Mouse (Mus musculus) lung, postnatal 0 days (tissue): ENCODE results near the gene Defb10. TPM values are rescaled to one million over a fixed set of nuclear protein-coding genes. Genes with fewer than 3 reads are reported as not detected.
"Not testable (repeated sequence)": the region's sequence is repeated elsewhere in the genome, so short reads cannot be mapped to it uniquely, and the experiment has no call there.

Source experiments
- ATAC-seq: fragments of 200-750 bp; cut with Nextera tagmentation; 2 replicates; pipeline ENCODE4 v1.8.0; 2017; ENCODE audit warnings: moderate library complexity
- DNase-seq: peaks from one replicate; pipeline ENCODE4 v3.0.0-alpha.2; 2016; ENCODE audit warnings: low spot score
- H3K27ac ChIP-seq: fragments of 300-500 bp; sonication (generic); 2 replicates; pipeline ENCODE4 v1.5.1; 2014; ENCODE audit warnings: antibody characterized with exemption, mild to moderate bottlenecking, low read length, mixed read lengths
- H3K27me3 ChIP-seq: fragments of 300-500 bp; sonication (generic); replicated peaks from 2 replicates; pipeline ENCODE4 v1.6.1; 2014; ENCODE audit warnings: low read length, mixed read lengths; ENCODE audit not compliant: insufficient read depth
- H3K36me3 ChIP-seq: fragments of 300-500 bp; sonication (generic); 2 replicates; pipeline ENCODE4 v1.6.1; 2014; ENCODE audit warnings: low read length, mixed read lengths; ENCODE audit not compliant: insufficient read depth
- H3K4me1 ChIP-seq: fragments of 300-500 bp; sonication (generic); 2 replicates; pipeline ENCODE4 v1.6.1; 2014; ENCODE audit warnings: antibody characterized with exemption, low read depth, low read length, mixed read lengths; ENCODE audit not compliant: insufficient read depth
- H3K4me2 ChIP-seq: fragments of 300-500 bp; sonication (generic); replicated peaks from 2 replicates; pipeline ENCODE4 v1.6.1; 2014; ENCODE audit warnings: low read depth, mild to moderate bottlenecking, low read length, moderate library complexity, mixed read lengths
- H3K4me3 ChIP-seq: fragments of 300-500 bp; sonication (generic); 2 replicates; pipeline ENCODE4 v1.5.1; 2014; ENCODE audit warnings: low read depth, low read length
- H3K9ac ChIP-seq: fragments of 300-500 bp; sonication (generic); replicated peaks from 2 replicates; pipeline ENCODE4 v1.6.1; 2014; ENCODE audit warnings: low read depth, mild to moderate bottlenecking
- H3K9me3 ChIP-seq: fragments of 300-500 bp; sonication (generic); 2 replicates; pipeline ENCODE4 v1.6.1; 2016; ENCODE audit warnings: low read length, mixed read lengths
- WGBS: fragments of 180-500 bp; shearing (Covaris S2); extraction: QIAGEN DNeasy Blood & Tissue Kit; methylation state at CpG from one replicate; pipeline ENCODE4 v1.1.7; 2014; 5-methylcytosine and 5-hydroxymethylcytosine counted together
- polyA plus RNA-seq: library from polyadenylated mRNA; unstranded; fragments of >200 nt; fragmentation: Nextera tagmentation; extraction: Ambion mirVana; gene quantifications from 2 replicates; pipeline ENCODE4 v1.2.1, GENCODE M21; 2015

Defb10 gene
- polyA plus RNA-seq = not detected in 2 replicates

GRCm38 (mm10) chr8:21858586-21858985, at the start of gene Defb10:
Gene Defb10 (plus strand): TSS chr8:21858901.
- not testable (repeated sequence) for ATAC-seq, DNase-seq, H3K4me1 ChIP-seq, H3K36me3 ChIP-seq, H3K27me3 ChIP-seq, H3K4me3 ChIP-seq, H3K4me2 ChIP-seq, H3K9ac ChIP-seq, H3K27ac ChIP-seq, H3K9me3 ChIP-seq
- 43% methylated on average over 1 of the region's 1 CpGs for WGBS

GRCm38 (mm10) chr8:21885321-21885720, 26.6 kb downstream of the Defb10 start, which contains the start of gene Defb9:
Gene Defb9 (minus strand): TSS chr8:21885421.
- H3K36me3 ChIP-seq, H3K9ac ChIP-seq, DNase-seq, H3K4me2 ChIP-seq, H3K27me3 ChIP-seq, ATAC-seq, H3K4me1 ChIP-seq, H3K4me3 ChIP-seq, H3K27ac ChIP-seq, H3K9me3 ChIP-seq: not testable (repeated sequence)

- DNase-seq, H3K36me3 ChIP-seq, H3K9ac ChIP-seq, ATAC-seq, H3K9me3 ChIP-seq, H3K27ac ChIP-seq, H3K4me1 ChIP-seq, H3K4me3 ChIP-seq, H3K4me2 ChIP-seq, H3K27me3 ChIP-seq: not testable (repeated sequence)
Measured at GRCm38 (mm10) chr8:21906290-21906689, 47.6 kb downstream of the Defb10 start, which contains the start of gene Defb11. Gene Defb11 (minus strand): TSS chr8:21906412.

Other genes starting within 250 kb of the Defb10 start
- not detected in 2 replicates for gene Defa26, start 240.7 kb upstream of the Defb10 start, polyA plus RNA-seq
- gene Defa17, start 203.1 kb upstream of the Defb10 start, polyA plus RNA-seq = not detected in 2 replicates
- gene Defa34, start 193.1 kb upstream of the Defb10 start, polyA plus RNA-seq = not detected in 2 replicates
- gene AY761184, start 155.3 kb upstream of the Defb10 start, polyA plus RNA-seq = not detected in 2 replicates
- not detected in 2 replicates for gene Defa24, start 124.4 kb upstream of the Defb10 start, polyA plus RNA-seq
- not detected in 2 replicates for gene Defb50, start 35.4 kb upstream of the Defb10 start, polyA plus RNA-seq
- not detected in 2 replicates for gene Defb2, start 19.0 kb upstream of the Defb10 start, polyA plus RNA-seq
- not detected in 2 replicates for gene Defb9, start 26.5 kb downstream of the Defb10 start, polyA plus RNA-seq
- gene Defb11, start 47.5 kb downstream of the Defb10 start, polyA plus RNA-seq = not detected in 2 replicates
- not detected in 2 replicates for gene Defb15, start 73.8 kb downstream of the Defb10 start, polyA plus RNA-seq
- gene Defb35, start 79.5 kb downstream of the Defb10 start, polyA plus RNA-seq = not detected in 2 replicates
- gene Defb13, start 87.9 kb downstream of the Defb10 start, polyA plus RNA-seq = not detected in 2 replicates
- not detected in 2 replicates for gene Fam90a1a, start 99.8 kb downstream of the Defb10 start, polyA plus RNA-seq
- not detected in 2 replicates for gene Ccdc70, start 110.9 kb downstream of the Defb10 start, polyA plus RNA-seq
- 7.3 and 12.0 TPM in 2 replicates for gene Atp7b, start 201.4 kb downstream of the Defb10 start, polyA plus RNA-seq
- gene Alg11, start 201.8 kb downstream of the Defb10 start, polyA plus RNA-seq = 13.3 and 13.6 TPM in 2 replicates